Mouse (Mus musculus) gastrocnemius, postnatal 4 days (tissue): ENCODE data around the gene Gm12216. TPM values are rescaled to one million over a fixed set of nuclear protein-coding genes. Genes with fewer than 3 reads are reported as not detected.

Experiments used
- DNase-seq, 2 experiments: peaks; one replicate each; pipeline ENCODE4 v3.0.0; 2021 to 2022; ENCODE audit warnings: low spot score in 2 of 2, mixed read lengths in 2 of 2
- total RNA-seq, 2 experiments: library from RNA; stranded (reverse); gene quantifications; 2 replicates each; pipeline ENCODE4 v1.2.3; 2021

Gm12216 gene
- total RNA-seq, 2 experiments from 2014 or later, result 3.2 to 4.6 TPM

DNA sequence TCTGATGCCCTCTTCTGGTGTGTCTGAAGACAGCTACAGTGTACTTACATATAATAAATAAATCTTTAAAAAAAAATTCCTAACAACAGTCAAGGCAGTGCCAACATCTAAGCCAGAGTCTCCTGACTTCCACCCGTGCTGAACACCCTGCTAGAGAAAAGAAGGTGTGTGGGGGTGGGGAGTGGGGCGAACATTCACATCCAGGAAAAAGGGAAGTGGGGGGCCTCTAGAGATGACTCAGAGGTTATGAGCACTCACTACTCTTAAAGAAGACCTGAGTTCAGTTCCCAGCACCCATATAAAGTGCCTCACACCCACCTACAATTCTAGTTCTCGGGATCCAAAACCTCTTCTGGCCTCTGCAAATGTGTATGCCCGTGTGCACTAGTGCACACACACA is 33.6 kb downstream of the Gm12216 start:
- no peak for DNase-seq

DNA sequence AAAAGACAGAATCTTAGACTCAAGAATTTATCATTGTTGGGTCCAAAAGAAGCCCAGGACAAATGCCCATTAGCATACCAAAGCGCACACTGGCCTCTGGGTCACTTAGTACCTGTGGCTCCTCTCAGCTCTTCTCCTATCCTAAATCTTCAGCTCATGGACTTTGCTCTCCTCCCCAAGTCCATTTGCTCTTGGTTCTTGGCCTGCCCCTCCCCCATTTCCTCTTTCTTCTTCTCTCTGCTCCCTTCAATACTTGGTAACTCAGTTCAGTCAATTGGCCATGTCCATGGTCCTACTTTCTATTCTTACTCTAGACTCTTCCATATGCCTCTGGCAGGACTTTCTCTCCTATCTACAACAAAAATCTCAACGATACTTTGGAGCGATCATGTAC is 37.1 kb downstream of the Gm12216 start:
- DNase-seq, result no peak

DNA sequence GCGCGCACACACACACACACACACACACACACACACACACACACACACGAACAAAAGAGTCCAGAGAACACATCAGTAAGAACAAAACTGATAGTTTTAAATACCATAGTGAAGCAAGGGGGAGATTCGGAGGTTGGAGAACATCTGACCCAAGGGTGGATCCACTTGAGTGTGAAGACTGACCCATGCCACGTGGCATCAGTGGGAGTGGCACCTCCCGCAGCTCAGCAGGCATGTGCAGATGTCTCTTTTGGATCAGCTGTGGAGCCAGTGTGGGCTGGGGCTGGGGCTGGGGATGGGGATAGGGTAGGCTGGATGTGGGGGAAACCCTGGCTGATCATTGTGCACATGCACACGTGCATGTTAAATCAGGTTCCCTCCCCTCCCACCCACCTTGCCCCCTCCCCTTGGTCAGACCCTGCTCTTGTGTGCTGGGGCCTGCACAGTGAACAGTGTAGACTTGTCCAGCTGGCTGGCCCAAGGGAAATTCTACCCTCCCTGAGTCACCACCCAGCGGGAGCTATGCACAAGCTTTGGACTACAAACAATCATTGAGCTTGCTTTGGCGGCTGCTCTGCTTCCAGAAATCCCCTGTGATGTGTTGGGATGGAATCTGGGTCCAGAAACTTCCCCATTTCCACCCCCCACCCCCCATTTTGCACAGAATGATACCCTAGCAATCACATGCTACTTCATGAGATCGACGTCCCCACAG is 37.7 kb downstream of the Gm12216 start:
- no peak for DNase-seq

DNA sequence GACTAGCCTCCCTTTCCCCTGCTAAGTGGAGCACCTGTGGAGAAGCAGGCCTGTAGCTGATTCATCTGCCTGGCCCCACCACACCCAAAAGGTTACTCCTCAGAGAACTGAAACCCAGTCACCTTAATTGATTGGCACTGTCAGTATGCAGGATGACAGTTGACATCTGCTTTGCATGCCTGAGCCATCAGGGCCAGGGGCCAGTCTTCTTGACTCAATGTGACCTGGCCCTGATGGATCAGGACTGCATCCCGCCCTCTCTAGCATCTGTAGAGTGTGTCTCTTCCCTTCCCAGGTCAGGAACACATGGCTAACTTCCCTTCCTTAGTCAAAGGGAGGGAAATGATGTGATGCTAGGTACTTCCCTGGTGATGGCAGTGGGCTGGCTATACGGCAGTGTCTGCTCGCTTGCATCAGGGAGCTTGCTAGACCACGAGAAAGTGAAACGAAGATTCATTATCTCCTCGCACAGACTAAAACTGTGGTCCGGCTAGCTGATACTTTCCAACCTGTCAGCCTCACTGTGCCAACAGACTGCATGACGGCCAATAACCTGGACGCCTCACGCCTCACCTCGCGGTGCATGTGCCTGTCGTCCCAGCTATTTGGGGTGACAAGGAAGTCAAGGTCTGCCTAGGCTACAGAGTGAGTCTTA is 38.4 kb downstream of the Gm12216 start:
- no peak for DNase-seq

- no peak for DNase-seq
These were observed 39.5 kb downstream of the Gm12216 start for GRCm38 (mm10) chr11:53819511-53819910.

- DNase-seq, result no peak
These were observed 40.3 kb downstream of the Gm12216 start for GRCm38 (mm10) chr11:53818794-53819193.

- DNase-seq, result no peak
These were observed 42.1 kb downstream of the Gm12216 start for GRCm38 (mm10) chr11:53816841-53817375.

DNA sequence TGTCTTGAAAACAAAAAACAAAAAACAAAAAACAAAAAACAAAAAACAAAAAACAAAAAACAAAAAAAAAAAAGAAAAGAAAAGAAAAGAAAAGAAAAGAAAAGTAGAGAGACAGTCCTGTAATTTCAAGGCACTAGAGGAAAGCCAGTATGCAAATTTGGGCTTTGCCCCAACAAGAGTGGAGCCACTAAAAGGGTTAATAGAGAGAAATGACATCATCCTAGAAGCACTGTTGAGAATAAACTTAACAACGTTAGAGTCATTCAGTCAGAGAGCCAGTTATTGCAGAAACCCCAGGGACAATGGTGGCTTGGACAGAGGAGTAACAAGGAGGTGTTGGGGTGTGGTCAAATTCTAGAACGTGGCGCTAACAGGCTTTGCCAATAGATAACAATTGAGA is 44.2 kb downstream of the Gm12216 start:
- no peak for DNase-seq

- no peak for DNase-seq
These were observed 45.8 kb downstream of the Gm12216 start for GRCm38 (mm10) chr11:53813001-53813868.

DNA sequence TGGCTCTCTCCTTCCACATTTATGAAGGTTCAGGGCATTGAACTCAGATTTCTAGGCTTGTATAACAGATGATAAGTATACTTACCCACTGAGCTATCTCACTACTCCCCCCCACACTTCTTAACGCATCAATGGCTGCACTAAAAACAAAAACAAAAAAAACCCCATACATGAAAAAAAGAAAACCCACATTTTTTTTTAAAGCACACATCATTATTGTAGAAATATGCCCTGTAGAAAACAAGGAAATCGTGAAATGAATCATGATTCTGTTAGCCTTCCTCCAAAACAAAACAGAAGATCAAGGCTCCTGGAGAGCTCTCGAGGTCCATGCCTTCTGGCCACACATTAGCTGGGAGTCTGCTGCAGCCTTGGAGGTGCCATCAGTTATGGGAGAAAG is 47.7 kb downstream of the Gm12216 start:
- no peak for DNase-seq

- DNase-seq, result no peak
These were observed 48.3 kb downstream of the Gm12216 start for GRCm38 (mm10) chr11:53810749-53811148.

- DNase-seq, result no peak
These were observed 48.9 kb downstream of the Gm12216 start for GRCm38 (mm10) chr11:53810156-53810555.

DNA sequence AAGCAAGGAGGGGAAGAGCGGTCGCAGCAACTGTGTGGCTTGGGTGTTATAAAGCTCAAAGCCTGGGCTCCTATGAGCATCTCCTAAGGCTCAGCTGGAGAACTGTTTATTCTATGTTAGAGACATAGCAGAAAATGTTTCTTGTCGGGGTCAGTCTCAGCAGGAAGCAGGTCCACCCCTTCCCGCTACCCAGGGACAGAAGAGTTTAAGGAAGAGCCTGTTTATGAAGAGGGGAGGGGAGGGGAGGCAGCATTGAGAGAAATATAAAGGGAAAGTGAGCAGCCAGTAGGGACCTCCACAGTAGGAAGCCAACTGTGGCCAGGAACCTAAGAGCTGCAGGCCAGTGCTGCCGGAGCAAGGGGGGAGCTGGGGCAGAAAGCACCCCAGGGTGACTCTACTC is 49.7 kb downstream of the Gm12216 start:
- no peak for DNase-seq

DNA sequence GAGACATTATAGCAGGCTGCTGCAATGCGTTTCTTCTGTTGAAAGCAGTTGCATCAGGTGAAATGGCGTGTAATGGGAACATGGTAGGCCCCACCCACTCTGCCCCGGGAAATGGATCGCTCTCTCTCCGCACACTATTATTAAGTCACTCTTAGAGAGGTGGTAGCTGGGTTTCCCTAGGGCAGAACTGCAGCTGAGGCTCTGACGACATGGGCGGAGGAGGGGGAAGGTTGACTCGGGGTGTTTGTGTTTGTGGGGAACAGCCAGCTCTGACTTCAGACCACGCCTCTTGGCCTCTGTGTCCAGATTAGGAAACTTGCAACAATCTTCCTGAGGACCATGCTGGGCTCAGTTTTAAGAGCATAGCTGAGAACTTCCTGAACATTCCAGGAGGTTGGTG is 53.3 kb downstream of the Gm12216 start:
- no peak for DNase-seq

DNA sequence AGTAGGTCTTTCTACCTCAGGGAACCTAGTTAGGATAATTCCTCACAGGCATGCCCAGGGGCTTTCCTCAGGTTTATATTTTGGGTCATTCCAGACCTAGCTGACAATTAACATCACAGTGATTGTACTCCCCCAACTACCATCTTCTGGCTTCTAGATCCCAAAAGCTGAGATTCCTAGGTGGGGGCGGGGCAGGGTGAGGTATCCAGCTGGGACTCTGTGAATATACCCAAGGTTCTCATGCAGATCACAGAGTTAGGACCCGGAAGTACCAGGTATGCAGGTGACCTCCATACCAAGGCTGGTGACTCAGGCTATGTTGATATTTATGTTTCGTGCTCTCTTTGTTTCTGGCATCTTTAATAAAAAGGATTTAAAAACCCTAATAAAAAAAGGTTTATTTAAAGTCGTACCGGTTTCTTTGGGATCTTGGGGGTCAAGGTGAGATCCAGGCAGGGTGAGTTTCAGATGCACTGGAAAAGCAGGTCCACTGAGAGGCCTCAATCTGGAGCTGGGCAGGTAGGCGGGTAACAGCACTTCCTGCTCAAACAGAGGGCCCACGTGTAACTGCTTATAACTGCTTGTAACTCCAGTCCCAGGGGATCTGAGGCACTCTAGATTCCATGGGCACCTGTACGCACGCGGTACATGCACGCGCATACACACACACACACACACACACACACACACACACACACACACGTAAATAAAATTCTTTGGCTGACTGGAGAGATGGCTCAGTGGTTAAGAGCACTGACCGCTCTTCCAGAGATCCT is 54.3 kb downstream of the Gm12216 start:
- no peak for DNase-seq

- DNase-seq, result no peak
These were observed 55.6 kb downstream of the Gm12216 start for GRCm38 (mm10) chr11:53803494-53803893.

GRCm38 (mm10) chr11:53803093-53803492 is 56.0 kb downstream of the Gm12216 start:
- DNase-seq, result no peak

DNA sequence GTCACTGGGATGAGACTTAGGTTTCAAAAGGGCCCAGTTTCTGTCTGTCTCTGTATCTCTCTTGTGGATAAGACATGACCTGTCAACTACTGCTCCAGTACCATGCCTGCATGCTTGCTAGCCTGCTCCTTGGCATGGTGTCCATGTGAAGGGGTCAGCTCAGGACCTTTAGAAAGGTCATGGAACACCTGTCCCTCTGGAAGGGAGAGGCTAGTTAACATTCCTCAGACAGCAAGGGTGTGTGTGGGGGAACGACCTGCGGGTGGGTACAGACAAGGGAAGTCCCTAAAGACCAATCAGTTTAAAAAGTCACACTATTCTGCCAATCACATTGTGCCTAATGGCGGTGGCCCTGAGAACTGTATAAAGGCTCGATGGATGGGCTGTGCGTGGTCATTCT is 58.1 kb downstream of the Gm12216 start:
- DNase-seq, result no peak

DNA sequence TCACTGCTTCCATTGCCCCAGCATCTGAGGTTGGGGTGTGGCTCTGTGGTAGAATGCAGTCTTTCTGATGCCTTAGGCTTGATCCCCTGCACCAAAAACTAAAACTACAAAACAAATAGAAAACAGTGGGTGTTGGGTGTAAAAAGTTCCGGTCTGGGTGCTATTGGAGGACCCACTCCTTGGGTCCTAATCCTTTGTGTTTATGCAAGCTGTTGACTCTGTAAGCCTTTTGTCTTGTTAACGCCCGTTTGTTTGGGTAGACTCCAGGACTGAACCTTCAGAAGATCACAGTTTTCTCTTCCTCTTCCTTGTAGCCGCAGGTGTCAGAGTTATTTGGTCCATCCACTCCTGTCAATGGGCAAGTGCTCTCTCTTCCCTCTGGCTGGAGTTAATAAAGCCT is 59.0 kb downstream of the Gm12216 start:
- DNase-seq, result no peak

DNA sequence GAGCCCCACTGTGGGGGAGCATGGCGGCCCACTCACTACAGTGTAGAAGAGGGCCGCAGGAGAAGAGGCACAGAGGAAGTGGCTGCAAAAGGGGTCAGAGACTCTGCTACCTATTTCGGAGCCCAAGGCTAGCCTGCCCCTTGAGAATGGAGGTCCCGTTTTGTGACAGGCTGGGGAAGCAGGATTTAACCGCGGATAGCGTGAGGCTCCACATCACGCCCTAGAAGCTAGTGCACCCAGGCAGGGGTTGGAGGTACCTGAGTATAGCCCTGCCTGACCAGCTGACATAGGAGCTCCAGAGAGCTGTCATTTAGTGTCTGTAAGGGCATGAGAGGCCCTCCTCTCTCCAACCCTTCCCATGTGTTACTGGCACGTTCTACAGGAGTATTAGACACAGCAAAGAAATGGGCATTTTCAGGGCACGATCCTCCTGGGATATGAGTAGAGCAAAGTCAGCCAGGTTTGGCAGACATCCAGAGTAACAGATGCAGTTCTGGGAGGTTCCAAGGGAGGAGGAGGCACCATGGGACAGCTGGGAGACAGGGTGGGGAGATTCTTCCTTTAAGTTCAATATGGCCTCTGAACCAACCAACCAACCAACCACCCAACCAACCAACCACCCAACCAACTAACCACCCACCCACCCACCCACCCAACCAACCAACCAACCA is 60.9 kb downstream of the Gm12216 start:
- DNase-seq, result no peak
